Mouse (Mus musculus) CH12.LX (cell line): ENCODE data around the gene Ncl. TPM values are rescaled to one million over a fixed set of nuclear protein-coding genes. Genes with fewer than 3 reads are reported as not detected.

ENCODE experiments used
- DNase-seq: peaks from one replicate; pipeline ENCODE4 v3.0.0-alpha.2; 2013; ENCODE audit errors: extremely low read depth
- H3K27ac ChIP-seq: 2 replicates; pipeline ENCODE4 v1.5.1; 2012; ENCODE audit warnings: low read depth, mild to moderate bottlenecking, control low read depth, moderate library complexity; ENCODE audit not compliant: insufficient read depth
- H3K27me3 ChIP-seq: replicated peaks from 2 replicates; pipeline ENCODE3; 2012; ENCODE audit warnings: inconsistent platforms
- H3K36me3 ChIP-seq, 2 experiments: replicated peaks in 1 of 2; 2 replicates each; pipeline versions ENCODE3 to v1.6.1; 2012; ENCODE audit warnings: inconsistent platforms in 1 of 2, low read length in 1 of 2, mild to moderate bottlenecking in 1 of 2, mixed read lengths in 1 of 2, moderate library complexity in 1 of 2; ENCODE audit not compliant: control insufficient read depth in 1 of 2, insufficient read depth in 1 of 2
- H3K4me1 ChIP-seq, 2 experiments: 2 replicates each; pipeline ENCODE4 v1.6.1; 2012; ENCODE audit warnings: inconsistent platforms in 1 of 2, moderate library complexity in 1 of 2; ENCODE audit not compliant: insufficient read depth in 2 of 2, control insufficient read depth in 1 of 2
- H3K4me2 ChIP-seq: 2 replicates; pipeline ENCODE4 v1.6.1; 2012; ENCODE audit warnings: low read depth, mild to moderate bottlenecking, control low read depth; ENCODE audit not compliant: poor library complexity, insufficient read depth, severe bottlenecking
- H3K4me3 ChIP-seq, 3 experiments: fragments of 150-350 bp in 1 of 3; sonication (generic) in 1 of 3; replicated peaks in 1 of 3; 2 replicates each; pipeline versions ENCODE3 to v1.5.1; 2011 to 2012; ENCODE audit warnings: low read depth in 2 of 3, low read length in 2 of 3, mild to moderate bottlenecking in 2 of 3, moderate library complexity in 2 of 3, control low read depth in 1 of 3, improper control_type of control experiment in 1 of 3, inconsistent platforms in 1 of 3, mixed read lengths in 1 of 3; ENCODE audit not compliant: poor library complexity in 1 of 3
- H3K79me2 ChIP-seq: replicated peaks from 2 replicates; pipeline ENCODE4 v1.6.1; 2012; ENCODE audit warnings: mild to moderate bottlenecking, moderate library complexity; ENCODE audit not compliant: control insufficient read depth, poor library complexity, insufficient read depth, severe bottlenecking; ENCODE audit errors: extremely low read depth
- H3K9ac ChIP-seq: 2 replicates; pipeline ENCODE4 v1.6.1; 2012; ENCODE audit warnings: low read depth, mild to moderate bottlenecking, control low read depth, moderate library complexity; ENCODE audit not compliant: insufficient read depth
- H3K9me3 ChIP-seq: replicated peaks from 2 replicates; pipeline ENCODE3; 2012; ENCODE audit warnings: low read length, inconsistent platforms, mixed read lengths
- CTCF ChIP-seq, 2 experiments: IDR thresholded peaks in 1 of 2; conservative IDR thresholded peaks in 1 of 2; 2 replicates each; pipeline ENCODE4 v1.5.1; 2011 to 2012; ENCODE audit warnings: low read depth in 2 of 2, low read length in 2 of 2, improper control_type of control experiment in 1 of 2, inconsistent platforms in 1 of 2, mild to moderate bottlenecking in 1 of 2, moderate library complexity in 1 of 2
- E2F4 ChIP-seq: IDR thresholded peaks from 2 replicates; pipeline ENCODE4 v1.6.1; 2011; ENCODE audit warnings: low read depth, low read length, improper control_type of control experiment; ENCODE audit not compliant: insufficient replicate concordance
- ELF1 ChIP-seq: IDR thresholded peaks from 2 replicates; pipeline ENCODE4 v1.6.1; 2014; ENCODE audit warnings: low read depth, mild to moderate bottlenecking, inconsistent platforms, low read length, improper control_type of control experiment
- EP300 ChIP-seq: IDR thresholded peaks from 2 replicates; pipeline ENCODE4 v1.6.1; 2011; ENCODE audit warnings: low read length, improper control_type of control experiment
- GABPA ChIP-seq: IDR thresholded peaks from 2 replicates; pipeline ENCODE4 v1.6.1; 2012; ENCODE audit warnings: low read depth, low read length, improper control_type of control experiment, inconsistent platforms; ENCODE audit not compliant: insufficient replicate concordance
- IRF4 ChIP-seq: IDR thresholded peaks from 2 replicates; pipeline ENCODE4 v1.6.1; 2014; ENCODE audit warnings: low read depth, mild to moderate bottlenecking, inconsistent platforms, low read length, improper control_type of control experiment
- MAFK ChIP-seq: IDR thresholded peaks from 2 replicates; pipeline ENCODE4 v1.6.1; 2011; ENCODE audit warnings: low read length, improper control_type of control experiment; ENCODE audit not compliant: insufficient replicate concordance
- MAX ChIP-seq: IDR thresholded peaks from 2 replicates; pipeline ENCODE4 v1.6.1; 2011; ENCODE audit warnings: low read length, improper control_type of control experiment
- MAZ ChIP-seq: IDR thresholded peaks from 2 replicates; pipeline ENCODE4 v1.6.1; 2012; ENCODE audit warnings: low read depth, mild to moderate bottlenecking, inconsistent platforms, low read length, improper control_type of control experiment, moderate library complexity
- MYC ChIP-seq: IDR thresholded peaks from 2 replicates; pipeline ENCODE4 v1.6.1; 2011; ENCODE audit warnings: low read depth, mild to moderate bottlenecking, improper control_type of control experiment, low read length
- POLR2A ChIP-seq: IDR thresholded peaks from 2 replicates; pipeline ENCODE4 v1.6.1; 2011; ENCODE audit warnings: low read depth, mild to moderate bottlenecking, improper control_type of control experiment, low read length
- POLR2AphosphoS2 ChIP-seq: IDR thresholded peaks from 2 replicates; pipeline ENCODE4 v1.6.1; 2011; ENCODE audit warnings: low read depth, low read length, improper control_type of control experiment
- RAD21 ChIP-seq: IDR thresholded peaks from 2 replicates; pipeline ENCODE4 v1.6.1; 2011; ENCODE audit warnings: low read depth, mild to moderate bottlenecking, low read length, improper control_type of control experiment, moderate library complexity
- SMC3 ChIP-seq: IDR thresholded peaks from 2 replicates; pipeline ENCODE4 v1.6.1; 2011; ENCODE audit warnings: low read depth, low read length, improper control_type of control experiment
- TBP ChIP-seq: conservative IDR thresholded peaks from 2 replicates; pipeline ENCODE4 v1.6.1; 2011; ENCODE audit warnings: low read depth, low read length, improper control_type of control experiment
- USF1 ChIP-seq: IDR thresholded peaks from 2 replicates; pipeline ENCODE4 v1.6.1; 2014; ENCODE audit warnings: low read depth, mild to moderate bottlenecking, inconsistent platforms, low read length, improper control_type of control experiment
- USF2 ChIP-seq: conservative IDR thresholded peaks from 2 replicates; pipeline ENCODE4 v1.6.1; 2011; ENCODE audit warnings: low read depth, low read length, improper control_type of control experiment
- ZMIZ1 ChIP-seq: IDR thresholded peaks from 2 replicates; pipeline ENCODE4 v1.6.1; 2012; ENCODE audit warnings: low read depth, mild to moderate bottlenecking, inconsistent platforms, low read length, improper control_type of control experiment
- ZNF384 ChIP-seq: IDR thresholded peaks from 2 replicates; pipeline ENCODE4 v1.6.1; 2012; ENCODE audit warnings: low read depth, low read length, improper control_type of control experiment, inconsistent platforms
- dilution Hi-C: fragments of 300-500 bp; cut with MboI; formaldehyde crosslinking; loops from 2 replicates; pipeline ENCODE4 v1.14.3; 2020; ENCODE audit warnings: low sequenced_read_pairs; ENCODE audit not compliant: extremely low pct_unique_long_range_greater_than_20kb, extremely low pct_ligation_motif_present
- in situ Hi-C: fragments of 300-500 bp; cut with MboI; formaldehyde crosslinking; loops from 3 replicates; pipeline ENCODE4 v1.14.3; 2019; ENCODE audit warnings: low sequenced_read_pairs, low pct_ligation_motif_present, low pct_unique_long_range_greater_than_20kb, mixed read lengths
- polyA plus RNA-seq: library from polyadenylated mRNA; unstranded; fragments of >175 nt; gene quantifications from 2 replicates; pipeline ENCODE4 v1.2.1, GENCODE M21; 2012; ENCODE audit warnings: low read depth; ENCODE audit not compliant: insufficient read length
- total RNA-seq, 2 experiments: library from RNA; depleted of rRNA; stranded (reverse); fragments of 300-350 nt in 1 of 2; fragments of >200 nt in 1 of 2; gene quantifications; 2 replicates each; pipeline ENCODE4 v1.2.3; 2012 to 2014

Ncl gene
- total and polyA plus RNA-seq, 3 experiments = 184 to 2,617 (median 359) TPM

GRCm38 (mm10) chr1:86371997-86372396 lies 12.8 kb upstream of the Ncl start:
- no peak for TF ChIP-seq E2F4
- TF ChIP-seq ZNF384 = no peak
- TF ChIP-seq SMC3 = peak; percentile 91
- no peak for TF ChIP-seq POLR2AphosphoS2
- TF ChIP-seq MAZ = no peak
- TF ChIP-seq USF2 = no peak
- TF ChIP-seq ZMIZ1 = no peak
- no peak for TF ChIP-seq EP300
- TF ChIP-seq CTCF (conservative IDR thresholded peaks at IDR 0.05 in 1 of 2, IDR thresholded peaks at IDR 0.05 in 1 of 2; ENCODE audit: low read depth in 2 of 2, low read length in 2 of 2) = peak; percentile 53 to 91
- TF ChIP-seq TBP = no peak
- peak; percentile 67 for TF ChIP-seq RAD21
- TF ChIP-seq ELF1 = no peak
- peaks cover 0 to 8% of the 10 kb centered on the region in 2 experiments for H3K36me3 ChIP-seq
- H3K27me3 ChIP-seq = no peaks in the 10 kb centered on the region
- no peak overlapping the region for H3K27ac ChIP-seq
- H3K4me1 ChIP-seq = peaks cover 0 to 3% of the 10 kb centered on the region in 2 experiments; a peak in 2 of 4 replicates
- dilution Hi-C loops = no loop called here
- H3K9ac ChIP-seq = no peak overlapping the region
- peak; percentile 60 for DNase-seq
- in situ Hi-C loops = no loop called here
- no peak overlapping the region for H3K4me3 ChIP-seq
- H3K79me2 ChIP-seq = no peaks in the 10 kb centered on the region
- no peak overlapping the region for H3K4me2 ChIP-seq
- no peaks in the 10 kb centered on the region for H3K9me3 ChIP-seq

GRCm38 (mm10) chr1:86368086-86368485 lies 8.9 kb upstream of the Ncl start:
- Histone ChIP-seq H3K4me3 (no peak overlapping the region), H3K79me2 (no peaks in the 10 kb centered on the region), H3K9ac (no peak overlapping the region), H3K4me2 (no peak overlapping the region), H3K4me1 (peaks cover 3 to 9% of the 10 kb centered on the region in 2 experiments; a peak in 3 of 4 replicates), H3K27ac (no peak overlapping the region), H3K36me3 (peaks cover 0 to 8% of the 10 kb centered on the region in 2 experiments), H3K27me3 (no peaks in the 10 kb centered on the region), H3K9me3 (no peaks in the 10 kb centered on the region)
- dilution Hi-C loops (no loop called here), in situ Hi-C loops (no loop called here)
- no peak for DNase-seq
- no peak for TF ChIP-seq EP300

- Histone ChIP-seq H3K27me3 (no peaks in the 10 kb centered on the region), H3K9ac (no peak overlapping the region), H3K4me3 (no peak overlapping the region), H3K36me3 (peaks cover 0 to 2% of the 10 kb centered on the region in 2 experiments), H3K4me2 (no peak overlapping the region), H3K79me2 (peaks cover 20% of the 10 kb centered on the region), H3K27ac (no peak overlapping the region), H3K4me1 (peaks cover 7 to 30% of the 10 kb centered on the region in 2 experiments), H3K9me3 (no peaks in the 10 kb centered on the region)
- dilution Hi-C loops = no loop called here
- peak; percentile 75 for DNase-seq
- in situ Hi-C loops = no loop called here
- TF ChIP-seq MAX = peak; percentile 64
- TF ChIP-seq MAFK = no peak
- no peak for TF ChIP-seq GABPA
- TF ChIP-seq IRF4 = no peak
- no peak for TF ChIP-seq USF1
- TF ChIP-seq POLR2A = 0 out of 2 replicates have a peak, but pooled peaks have one; percentile 34
- peak; percentile 95 for TF ChIP-seq MYC
- peak; percentile 29 for TF ChIP-seq RAD21
- peak; percentile 28 to 70; a peak in 3 of 4 replicates for TF ChIP-seq CTCF (conservative IDR thresholded peaks at IDR 0.05 in 1 of 2, IDR thresholded peaks at IDR 0.05 in 1 of 2; ENCODE audit: low read depth in 2 of 2, low read length in 2 of 2)
These were observed 4.5 kb upstream of the Ncl start for GRCm38 (mm10) chr1:86363671-86364070.
